Mouse (Mus musculus) myocyte (in vitro differentiated cells): Measurements from ENCODE around the gene Abcc10. TPM values are rescaled to one million over a fixed set of nuclear protein-coding genes. Genes with fewer than 3 reads are reported as not detected.

Source experiments
- H3K27me3 ChIP-seq: one replicate; pipeline ENCODE4 v1.6.1; 2011; ENCODE audit not compliant: control insufficient read depth, insufficient read depth, insufficient read length
- H3K36me3 ChIP-seq: one replicate; pipeline ENCODE4 v1.6.1; 2011; ENCODE audit not compliant: control insufficient read depth, insufficient read depth
- H3K4me2 ChIP-seq: one replicate; pipeline ENCODE4 v1.6.1; 2011; ENCODE audit warnings: low read depth, control low read depth
- H3K4me3 ChIP-seq: one replicate; pipeline ENCODE4 v1.5.1; 2011; ENCODE audit warnings: mild to moderate bottlenecking, control low read depth, moderate library complexity
- H3K79me2 ChIP-seq: one replicate; pipeline ENCODE4 v1.6.1; 2011; ENCODE audit not compliant: control insufficient read depth, insufficient read depth
- H3ac ChIP-seq: one replicate; pipeline ENCODE4 v1.6.1; 2011; ENCODE audit not compliant: control insufficient read depth, insufficient read length
- CEBPB ChIP-seq: IDR thresholded peaks from 2 replicates; pipeline ENCODE4 v1.6.1; 2011; ENCODE audit warnings: mild to moderate bottlenecking, moderate library complexity; ENCODE audit not compliant: poor library complexity, insufficient read depth, severe bottlenecking
- E2F4 ChIP-seq: IDR thresholded peaks from one replicate; pipeline ENCODE4 v1.6.1; 2011; ENCODE audit warnings: mild to moderate bottlenecking, control low read depth, moderate library complexity; ENCODE audit not compliant: insufficient read depth
- MAX ChIP-seq: IDR thresholded peaks from one replicate; pipeline ENCODE4 v1.6.1; 2011; ENCODE audit warnings: low read depth, mild to moderate bottlenecking, control low read depth
- MYOD1 ChIP-seq, 3 experiments: IDR thresholded peaks; one replicate each; pipeline ENCODE4 v1.6.1; 2011; ENCODE audit warnings: control low read depth in 2 of 3, low read depth in 2 of 3, mild to moderate bottlenecking in 2 of 3, moderate library complexity in 1 of 3; ENCODE audit not compliant: insufficient read length in 2 of 3, control insufficient read depth in 1 of 3
- MYOG ChIP-seq, 3 experiments: IDR thresholded peaks; one replicate each; pipeline ENCODE4 v1.6.1; 2011; ENCODE audit warnings: control low read depth in 2 of 3, low read depth in 2 of 3, mild to moderate bottlenecking in 2 of 3; ENCODE audit not compliant: insufficient read length in 2 of 3, control insufficient read depth in 1 of 3, insufficient read depth in 1 of 3
- POLR2A ChIP-seq: IDR thresholded peaks from one replicate; pipeline ENCODE4 v1.6.1; 2011; ENCODE audit warnings: low read depth, mild to moderate bottlenecking, control low read depth, moderate library complexity; ENCODE audit not compliant: insufficient read length
- POLR2AphosphoS2 ChIP-seq: IDR thresholded peaks from one replicate; pipeline ENCODE4 v1.6.1; 2011; ENCODE audit warnings: low read depth, control low read depth; ENCODE audit not compliant: insufficient read length
- REST ChIP-seq: IDR thresholded peaks from one replicate; pipeline ENCODE4 v1.6.1; 2011; ENCODE audit warnings: mild to moderate bottlenecking, control low read depth, moderate library complexity; ENCODE audit not compliant: insufficient read depth, insufficient read length
- SRF ChIP-seq: IDR thresholded peaks from one replicate; pipeline ENCODE4 v1.6.1; 2011; ENCODE audit warnings: low read depth; ENCODE audit not compliant: control insufficient read depth, insufficient read length
- TCF12 ChIP-seq: IDR thresholded peaks from one replicate; pipeline ENCODE4 v1.6.1; 2011; ENCODE audit warnings: mild to moderate bottlenecking, control low read depth; ENCODE audit not compliant: poor library complexity, insufficient read depth, severe bottlenecking
- TCF3 ChIP-seq: IDR thresholded peaks from one replicate; pipeline ENCODE4 v1.6.1; 2011; ENCODE audit warnings: low read depth, control low read depth; ENCODE audit not compliant: insufficient read length
- USF1 ChIP-seq: IDR thresholded peaks from one replicate; pipeline ENCODE4 v1.6.1; 2011; ENCODE audit warnings: low read depth, mild to moderate bottlenecking, control low read depth, moderate library complexity
- polyA plus RNA-seq: library from polyadenylated mRNA; unstranded; fragments of >200 nt; fragmentation: generic; extraction: Trizol; gene quantifications from one replicate; pipeline ENCODE4 v1.2.1, GENCODE M21; 2012; ENCODE audit warnings: missing spikeins

Gene Abcc10
- polyA plus RNA-seq = 4.6 TPM

GRCm38 (mm10) chr17:46327906-46328534 is at the start of gene Abcc10:
Gene Abcc10, minus strand, starts transcription at chr17:46328352.
- Histone ChIP-seq H3ac (peak within 1 kb of the TSS; percentile 83), H3K4me3 (peak within 1 kb of the TSS; percentile 66), H3K27me3 (peaks cover 6% of the 10 kb centered on the region), H3K79me2 (no peaks in the 10 kb centered on the region), H3K36me3 (no peaks in the 10 kb centered on the region), H3K4me2 (peak within 1 kb of the TSS; percentile 85)
- TF ChIP-seq POLR2AphosphoS2 (peak; percentile 74), MYOG (IDR thresholded peaks at IDR 0.05; ENCODE audit: control insufficient read depth in 1 of 3, insufficient read depth in 1 of 3, insufficient read length in 2 of 3, low read depth in 2 of 3) (no peak), SRF (peak; percentile 9), CEBPB (no peak), REST (peak; percentile 38), POLR2A (peak; percentile 85), USF1 (no peak), TCF12 (no peak), MYOD1 (IDR thresholded peaks at IDR 0.05; ENCODE audit: control insufficient read depth in 1 of 3, insufficient read length in 2 of 3, low read depth in 2 of 3) (no peak), E2F4 (no peak), TCF3 (no peak), MAX (no peak)

GRCm38 (mm10) chr17:46371783-46372182 is 43.6 kb upstream of the Abcc10 start:
- Histone ChIP-seq H3K79me2 (no peaks in the 10 kb centered on the region), H3K4me2 (no peak overlapping the region), H3ac (no peak overlapping the region), H3K27me3 (no peaks in the 10 kb centered on the region), H3K4me3 (no peak overlapping the region), H3K36me3 (no peaks in the 10 kb centered on the region)
- no peak for TF ChIP-seq MAX
- TF ChIP-seq REST = no peak
- no peak for TF ChIP-seq SRF
- TF ChIP-seq MYOG (IDR thresholded peaks at IDR 0.05; ENCODE audit: control insufficient read depth in 1 of 3, insufficient read depth in 1 of 3, insufficient read length in 2 of 3, low read depth in 2 of 3) = no peak
- TF ChIP-seq MYOD1 (IDR thresholded peaks at IDR 0.05; ENCODE audit: control insufficient read depth in 1 of 3, insufficient read length in 2 of 3, low read depth in 2 of 3) = no peak
- no peak for TF ChIP-seq TCF3
- TF ChIP-seq TCF12 = no peak

- Histone ChIP-seq H3K27me3 (peaks cover 4% of the 10 kb centered on the region), H3K36me3 (no peaks in the 10 kb centered on the region), H3K4me2 (no peak overlapping the region), H3K79me2 (no peaks in the 10 kb centered on the region), H3K4me3 (no peak overlapping the region), H3ac (no peak overlapping the region)
- TF ChIP-seq USF1 (no peak), MYOD1 (IDR thresholded peaks at IDR 0.05; ENCODE audit: control insufficient read depth in 1 of 3, insufficient read length in 2 of 3, low read depth in 2 of 3) (no peak), TCF3 (no peak), POLR2A (no peak), REST (no peak)
Measured at GRCm38 (mm10) chr17:46351026-46351700, 23.0 kb upstream of the Abcc10 start.

- Histone ChIP-seq H3K4me3 (no peak overlapping the region), H3K4me2 (no peak overlapping the region), H3ac (no peak overlapping the region), H3K27me3 (peaks cover 11% of the 10 kb centered on the region), H3K36me3 (no peaks in the 10 kb centered on the region), H3K79me2 (no peaks in the 10 kb centered on the region)
- no peak for TF ChIP-seq TCF12
- TF ChIP-seq POLR2AphosphoS2 = no peak
- no peak for TF ChIP-seq CEBPB
- no peak for TF ChIP-seq MYOD1 (IDR thresholded peaks at IDR 0.05; ENCODE audit: control insufficient read depth in 1 of 3, insufficient read length in 2 of 3, low read depth in 2 of 3)
- no peak for TF ChIP-seq E2F4
- TF ChIP-seq POLR2A = no peak
- TF ChIP-seq MYOG (IDR thresholded peaks at IDR 0.05; ENCODE audit: control insufficient read depth in 1 of 3, insufficient read depth in 1 of 3, insufficient read length in 2 of 3, low read depth in 2 of 3) = no peak
- TF ChIP-seq USF1 = no peak
- TF ChIP-seq TCF3 = no peak
- no peak for TF ChIP-seq REST
- TF ChIP-seq MAX = no peak
- TF ChIP-seq SRF = no peak
Measured at GRCm38 (mm10) chr17:46341208-46341607, 13.1 kb upstream of the Abcc10 start.

- no peak overlapping the region for H3ac ChIP-seq
- H3K36me3 ChIP-seq = no peaks in the 10 kb centered on the region
- no peak overlapping the region for H3K4me3 ChIP-seq
- no peaks in the 10 kb centered on the region for H3K79me2 ChIP-seq
- TF ChIP-seq CEBPB (no peak), TCF3 (no peak), POLR2AphosphoS2 (no peak), SRF (no peak), MAX (no peak), MYOD1 (IDR thresholded peaks at IDR 0.05; ENCODE audit: control insufficient read depth in 1 of 3, insufficient read length in 2 of 3, low read depth in 2 of 3) (no peak), E2F4 (no peak), REST (no peak), POLR2A (no peak), TCF12 (no peak), MYOG (IDR thresholded peaks at IDR 0.05; ENCODE audit: control insufficient read depth in 1 of 3, insufficient read depth in 1 of 3, insufficient read length in 2 of 3, low read depth in 2 of 3) (no peak), USF1 (no peak)
- H3K27me3 ChIP-seq = peaks cover 12% of the 10 kb centered on the region
- no peak overlapping the region for H3K4me2 ChIP-seq
Measured at GRCm38 (mm10) chr17:46336475-46336874, 8.3 kb upstream of the Abcc10 start.
